Mouse (Mus musculus) ES-CJ7 (cell line): ENCODE measurements around the gene Theg.

Experiments used
- DNase-seq: peaks from one replicate; pipeline ENCODE4 v3.0.0; 2011; ENCODE audit warnings: low read depth, low spot score

Gene Theg

DNA sequence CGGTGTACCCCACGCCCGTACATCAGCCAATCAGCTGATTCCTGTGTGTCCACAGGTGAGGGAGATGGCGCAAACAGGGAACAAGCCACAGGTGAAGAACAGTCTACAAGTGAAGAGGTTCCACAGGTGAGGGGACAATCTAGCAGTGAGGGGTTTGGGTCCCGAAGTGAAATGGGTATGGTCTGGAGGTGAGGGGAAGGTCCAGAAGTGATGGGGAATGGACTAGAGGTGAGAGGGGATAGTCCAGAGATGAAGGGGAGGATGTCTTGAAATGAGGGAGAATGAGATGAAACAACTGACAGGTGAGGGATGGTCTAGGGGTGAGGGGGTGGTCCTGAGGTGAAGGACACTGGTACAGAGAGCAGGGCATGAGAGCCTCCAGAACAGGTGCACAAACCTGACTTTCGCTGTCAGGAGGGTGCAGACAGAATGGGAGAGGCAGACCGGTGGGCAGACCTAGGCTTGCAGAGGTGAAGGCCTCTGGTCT lies 31.9 kb downstream of the Theg start:
- no peak for DNase-seq

GRCm38 (mm10) chr10:79554330-79555237 lies 32.5 kb downstream of the Theg start, which contains the start of gene Mier2:
Mier2 (minus strand) TSS chr10:79555199.
- DNase-seq, result peak; percentile 86

DNA sequence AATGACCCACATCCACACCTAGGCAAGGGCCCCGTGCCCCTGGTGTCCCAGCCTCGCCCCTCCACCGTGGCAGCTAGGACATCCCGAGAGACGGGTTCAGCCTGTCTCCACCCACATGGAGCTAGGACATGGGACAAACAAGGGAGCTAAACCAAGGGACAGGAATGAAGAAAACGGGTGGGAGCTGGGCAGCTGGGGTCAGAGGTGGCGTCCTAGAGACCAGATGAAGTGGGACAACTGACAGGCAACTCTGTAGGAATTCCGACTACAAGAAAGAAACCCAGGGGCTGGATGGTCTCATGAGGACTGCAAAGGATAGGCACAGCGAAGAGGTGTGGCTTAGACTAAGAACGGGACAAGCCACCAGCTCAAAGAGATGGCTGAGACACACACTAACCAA lies 33.4 kb downstream of the Theg start:
- DNase-seq, result no peak

DNA sequence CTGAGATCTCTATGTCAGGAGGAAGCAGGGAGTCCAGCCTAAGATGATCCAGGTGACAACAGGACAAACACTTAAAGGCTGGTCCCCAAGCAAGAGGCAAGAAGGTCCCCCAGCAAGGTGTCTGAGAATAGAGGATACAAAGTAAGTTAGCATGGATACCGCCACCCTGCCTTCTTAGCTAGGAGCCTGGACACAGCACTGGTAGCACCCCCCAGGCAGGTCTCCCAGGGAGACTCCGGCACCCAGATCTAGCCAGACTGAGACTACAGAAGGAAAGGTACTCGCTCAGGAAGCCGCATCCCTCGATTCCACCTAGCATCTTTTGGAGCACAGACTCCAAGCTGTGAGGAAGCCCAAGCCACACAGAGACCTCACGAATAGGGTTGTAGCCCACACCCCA lies 34.0 kb downstream of the Theg start:
- DNase-seq, result no peak

- DNase-seq, result no peak
Observed at GRCm38 (mm10) chr10:79552531-79552930, 34.6 kb downstream of the Theg start.

- no peak for DNase-seq
Observed at GRCm38 (mm10) chr10:79550366-79550765, 36.8 kb downstream of the Theg start.

- no peak for DNase-seq
Observed at GRCm38 (mm10) chr10:79548971-79549723, 38.0 kb downstream of the Theg start.

- DNase-seq, result no peak
Observed at GRCm38 (mm10) chr10:79548546-79548945, 38.6 kb downstream of the Theg start.

GRCm38 (mm10) chr10:79547148-79547675 lies 39.9 kb downstream of the Theg start:
- no peak for DNase-seq

- DNase-seq, result no peak
Observed at GRCm38 (mm10) chr10:79546483-79546882, 40.6 kb downstream of the Theg start.

DNA sequence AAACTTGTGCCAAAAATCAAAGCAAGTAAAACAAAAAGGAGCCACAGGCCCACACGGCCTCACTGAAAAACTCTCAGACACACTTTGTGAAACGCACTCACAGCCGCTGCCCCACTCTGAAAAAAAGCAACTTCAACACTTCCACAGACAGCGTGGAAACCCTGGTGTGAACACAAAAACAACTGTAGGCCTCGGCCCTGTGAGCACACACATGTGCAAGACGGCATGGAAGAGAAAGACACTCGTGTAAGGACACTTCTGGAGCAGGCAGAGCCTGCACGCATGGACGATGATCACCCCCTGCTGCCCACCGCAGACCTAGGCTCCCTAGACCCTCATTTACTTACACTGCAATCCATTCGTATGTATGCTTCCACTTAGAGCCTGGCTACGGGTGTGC lies 41.2 kb downstream of the Theg start:
- no peak for DNase-seq

DNA sequence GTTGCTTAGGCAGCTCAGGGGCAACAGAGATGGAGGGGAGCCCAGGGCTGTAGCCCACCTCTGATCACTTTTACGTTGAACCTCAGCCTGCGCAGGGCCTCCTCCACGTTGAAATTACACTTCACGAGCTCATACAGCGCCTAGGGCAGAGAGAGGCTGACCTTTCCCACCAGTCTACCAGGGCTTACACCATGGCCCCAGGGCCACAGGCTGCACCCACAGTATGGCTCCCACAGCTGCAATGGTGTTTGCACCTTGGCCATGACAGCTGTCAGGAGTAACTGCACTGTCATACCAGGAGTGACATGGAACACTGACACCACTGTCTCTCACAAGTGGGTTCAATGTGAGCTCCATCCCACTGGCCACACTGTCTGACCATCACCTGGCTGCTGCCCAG lies 42.5 kb downstream of the Theg start:
- DNase-seq, result no peak

- DNase-seq, result no peak
Observed at GRCm38 (mm10) chr10:79543884-79544597, 43.1 kb downstream of the Theg start.

DNA sequence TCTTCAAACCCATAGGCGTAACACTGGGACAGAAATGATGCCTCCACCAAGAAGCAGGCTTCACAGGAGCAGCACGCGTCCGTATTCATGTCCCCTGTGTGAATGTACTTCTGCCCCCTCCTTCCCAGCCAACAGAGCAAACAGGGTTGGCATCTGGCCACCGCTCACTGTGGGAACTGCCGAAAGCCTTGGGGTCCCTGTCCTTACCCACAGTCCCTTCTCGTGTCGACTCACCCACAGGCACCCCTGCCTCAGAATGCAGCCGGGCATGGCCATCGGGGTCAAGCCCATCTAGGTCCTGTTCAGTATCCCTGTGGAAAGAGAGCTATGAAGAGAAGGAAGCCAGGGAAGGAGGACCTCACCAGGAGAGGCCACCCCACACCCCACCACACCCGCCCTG lies 45.0 kb downstream of the Theg start:
- DNase-seq, result no peak

DNA sequence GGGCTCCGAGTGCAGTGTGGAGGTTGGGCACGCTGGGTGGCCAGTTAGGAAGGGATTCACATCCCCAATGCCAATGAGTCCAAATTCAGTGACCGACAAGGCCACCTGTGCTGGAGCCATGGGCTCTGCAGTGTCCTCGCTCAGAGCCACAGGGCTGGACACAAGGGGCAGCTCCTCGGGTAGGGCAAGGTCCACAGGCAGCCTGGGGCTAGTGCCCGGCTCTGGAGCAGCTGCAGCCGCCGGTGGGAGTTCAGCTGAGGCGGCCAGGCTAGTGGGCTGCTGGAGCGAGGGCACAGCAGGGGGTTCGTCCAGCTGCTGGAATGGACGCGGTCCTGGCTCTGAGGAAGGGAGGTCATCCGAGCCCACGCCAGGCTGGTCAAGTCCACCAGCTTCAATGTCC lies 45.6 kb downstream of the Theg start:
- DNase-seq, result no peak

DNA sequence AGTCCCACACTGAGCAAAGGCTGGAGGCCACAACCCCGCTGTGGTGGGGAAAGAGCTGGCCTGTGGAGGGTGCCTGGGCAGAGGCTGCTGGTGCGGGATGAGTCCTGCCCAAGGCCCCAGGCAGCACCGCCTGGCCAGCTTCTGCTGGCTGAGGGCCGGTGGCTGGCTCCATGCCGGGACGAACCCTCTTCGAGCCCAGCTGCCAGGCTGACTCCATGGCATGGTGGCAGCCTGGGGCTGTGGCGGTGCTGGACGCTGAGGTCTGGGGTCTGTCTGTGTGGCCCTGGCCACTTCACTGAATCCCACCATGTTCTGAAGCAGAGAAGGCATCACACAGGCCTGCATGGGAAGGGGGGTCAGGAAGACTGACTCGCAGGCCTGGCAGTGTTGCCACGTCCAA lies 46.4 kb downstream of the Theg start:
- no peak for DNase-seq

GRCm38 (mm10) chr10:79539701-79540495 lies 47.2 kb downstream of the Theg start:
- DNase-seq, result no peak

DNA sequence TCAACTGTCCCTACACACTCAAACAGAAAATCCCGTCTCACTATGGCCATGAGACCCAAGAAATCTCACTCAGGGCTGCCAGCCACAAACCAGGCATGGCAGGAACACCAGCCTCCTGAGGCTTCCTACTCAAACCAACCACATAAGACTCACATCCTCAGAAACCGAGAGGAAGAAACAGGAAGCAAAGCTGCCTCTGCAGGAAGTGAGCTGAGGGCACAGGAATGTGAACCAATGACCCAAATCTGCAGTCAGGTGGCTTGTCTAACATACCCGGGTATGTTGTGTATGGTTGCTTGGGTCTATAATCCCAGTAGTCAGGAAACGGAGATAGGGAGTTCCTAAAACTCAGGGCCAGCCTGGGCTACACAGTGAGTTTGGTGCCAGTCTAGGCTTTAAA lies 48.3 kb downstream of the Theg start:
- DNase-seq, result no peak

- no peak for DNase-seq
Observed at GRCm38 (mm10) chr10:79538323-79538722, 48.8 kb downstream of the Theg start.

DNA sequence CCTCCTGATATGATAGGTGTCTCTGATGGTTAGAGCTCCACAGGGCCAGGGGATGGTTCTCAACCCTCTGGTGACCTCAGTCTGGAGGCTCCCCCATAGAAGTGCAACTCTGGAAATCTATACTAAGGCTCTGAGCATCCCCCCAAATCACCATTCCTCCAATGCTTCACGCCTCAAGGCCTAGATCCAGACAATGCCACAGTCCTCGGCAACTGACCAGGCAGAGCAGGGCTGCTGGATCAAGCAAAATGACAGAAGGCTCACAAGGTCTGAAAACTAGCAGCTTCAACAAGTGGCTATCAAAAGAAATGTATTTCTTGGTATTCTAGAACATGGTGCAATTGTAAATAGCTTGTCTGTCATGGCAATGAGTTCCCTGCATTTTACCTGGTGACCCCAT lies 49.4 kb downstream of the Theg start:
- DNase-seq, result no peak

GRCm38 (mm10) chr10:79537271-79537670 lies 49.9 kb downstream of the Theg start:
- no peak for DNase-seq
